Mouse (Mus musculus) cerebellum, adult 2 months (tissue): ENCODE data around the gene Rhox1. TPM values are rescaled to one million over a fixed set of nuclear protein-coding genes. Genes with fewer than 3 reads are reported as not detected.
"Not testable (repeated sequence)": the region's sequence is repeated elsewhere in the genome, so short reads cannot be mapped to it uniquely, and the experiment has no call there.

Experiments used
- DNase-seq, 2 experiments: peaks; one replicate each; pipeline ENCODE4 v3.0.0; 2021
- H3K27ac ChIP-seq: fragments of 200-500 bp; 2 replicates; pipeline ENCODE4 v1.5.1; 2012; ENCODE audit warnings: low read length, control low read depth, inconsistent platforms; ENCODE audit not compliant: insufficient read depth
- H3K27me3 ChIP-seq: fragments of 200-500 bp; 2 replicates; pipeline ENCODE4 v1.6.1; 2012; ENCODE audit warnings: inconsistent platforms, mild to moderate bottlenecking, low read length, moderate library complexity; ENCODE audit not compliant: control insufficient read depth, insufficient read depth
- H3K4me1 ChIP-seq: fragments of 200-500 bp; 2 replicates; pipeline ENCODE4 v1.6.1; 2011; ENCODE audit warnings: low read length; ENCODE audit not compliant: control insufficient read depth, insufficient read depth
- H3K4me3 ChIP-seq: fragments of 200-500 bp; replicated peaks from 2 replicates; pipeline ENCODE3; 2011; ENCODE audit warnings: mild to moderate bottlenecking, low read depth, low read length, control low read depth; ENCODE audit not compliant: insufficient read depth
- CTCF ChIP-seq: fragments of 200-500 bp; IDR thresholded peaks from 2 replicates; pipeline ENCODE4 v1.5.1; 2011; ENCODE audit warnings: low read depth, mild to moderate bottlenecking, control low read depth, low read length, moderate library complexity, borderline replicate concordance; ENCODE audit not compliant: insufficient read depth
- POLR2A ChIP-seq: fragments of 200-500 bp; IDR thresholded peaks from 2 replicates; pipeline ENCODE4 v1.6.1; 2011; ENCODE audit warnings: low read length, control low read depth, borderline replicate concordance; ENCODE audit not compliant: insufficient read depth
- WGBS: fragments of 180-500 bp; shearing (Covaris S2); methylation state at CpG from one replicate; pipeline ENCODE4 v1.1.7; 2018; 5-methylcytosine and 5-hydroxymethylcytosine counted together
- polyA plus RNA-seq: library from polyadenylated mRNA; depleted of rRNA; stranded (reverse); fragments of >200 nt; gene quantifications from 2 replicates; pipeline ENCODE4 v1.2.3, GENCODE M21; 2012; rRNA removed

Gene Rhox1
- polyA plus RNA-seq = not detected in 2 replicates

GRCm38 (mm10) chrX:37222158-37222557 lies at the start of gene Rhox1:
TSS of gene Rhox1 (minus strand) at chrX:37222258.
- H3K4me3 ChIP-seq, H3K27me3 ChIP-seq, H3K4me1 ChIP-seq, DNase-seq, H3K27ac ChIP-seq: not testable (repeated sequence)
- 58% methylated on average over 1 of the region's 1 CpGs for WGBS

- not testable (repeated sequence) for H3K4me3 ChIP-seq, H3K4me1 ChIP-seq, H3K27ac ChIP-seq, DNase-seq, H3K27me3 ChIP-seq
- WGBS = 92% methylated on average over 10 of the region's 19 CpGs
Measured at GRCm38 (mm10) chrX:37265038-37265437, 43.0 kb upstream of the Rhox1 start, which contains the start of gene Rhox4a. TSS of gene Rhox4a (plus strand) at chrX:37265338.

GRCm38 (mm10) chrX:37249619-37250018 lies 27.6 kb upstream of the Rhox1 start, which contains the start of gene Rhox3a:
TSS of gene Rhox3a (plus strand) at chrX:37249919.
- not testable (repeated sequence) for DNase-seq, H3K4me1 ChIP-seq
- 100% methylated on average over 1 of the region's 3 CpGs for WGBS

GRCm38 (mm10) chrX:37244676-37245075 lies 22.6 kb upstream of the Rhox1 start, which contains the start of gene Rhox2a:
TSS of gene Rhox2a (plus strand) at chrX:37244976.
- not testable (repeated sequence) for DNase-seq, H3K27me3 ChIP-seq, H3K4me1 ChIP-seq, H3K4me3 ChIP-seq, H3K27ac ChIP-seq
- no CpG with 5 or more reads among the region's 9 CpGs for WGBS

More at GRCm38 (mm10) chrX:37249619-37250018, 27.6 kb upstream of the Rhox1 start, which contains the start of gene Rhox3a:
- H3K27me3 ChIP-seq, H3K4me3 ChIP-seq, H3K27ac ChIP-seq: not testable (repeated sequence)

DNA sequence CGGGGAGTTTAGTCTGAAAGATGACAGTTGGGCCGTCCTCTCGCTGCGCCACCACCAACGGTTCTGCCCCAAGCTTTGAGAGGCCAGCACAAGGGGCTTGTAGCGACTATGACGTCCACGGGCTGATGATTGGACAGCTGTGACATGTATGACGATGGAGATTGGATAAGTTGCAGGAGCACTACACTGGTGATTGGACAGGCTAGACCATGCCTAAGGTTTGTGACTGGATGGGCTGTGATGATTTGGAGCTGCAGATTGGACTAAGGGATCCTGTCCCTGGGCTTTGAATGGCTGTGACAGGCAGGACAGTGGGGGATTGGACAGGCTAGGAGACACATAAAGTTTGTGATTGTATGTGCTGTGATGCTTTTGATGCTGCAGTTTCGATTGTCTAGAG lies 11.1 kb downstream of the Rhox1 start, which contains the start of gene Gm9:
Gene Gm9 (minus strand): TSS at position 101 of the 400 bp plus-strand sequence.
- Histone ChIP-seq H3K27me3 (no peaks in the 10 kb centered on the region), H3K27ac (no peak within 1 kb of the TSS), H3K4me1 (no peaks in the 10 kb centered on the region), H3K4me3 (no peak within 1 kb of the TSS)
- DNase-seq = no peak
- no peak for TF ChIP-seq CTCF
- TF ChIP-seq POLR2A = no peak
- 85% methylated on average over 10 of the region's 10 CpGs for WGBS

GRCm38 (mm10) chrX:37198676-37199075 lies 23.4 kb downstream of the Rhox1 start:
- no peak for DNase-seq
- no peak for TF ChIP-seq CTCF
- no peak for TF ChIP-seq POLR2A
- H3K27ac ChIP-seq = no peak overlapping the region
- no peak overlapping the region for H3K4me3 ChIP-seq
- 62% methylated on average over 8 of the region's 8 CpGs for WGBS
- no peaks in the 10 kb centered on the region for H3K27me3 ChIP-seq
- no peaks in the 10 kb centered on the region for H3K4me1 ChIP-seq

GRCm38 (mm10) chrX:37191744-37192379 lies 30.2 kb downstream of the Rhox1 start:
- DNase-seq = peak in 1 of 2 experiments; percentile 20
- Histone ChIP-seq H3K4me3 (peak overlapping the region; percentile 92), H3K27me3 (no peaks in the 10 kb centered on the region), H3K27ac (0 out of 2 replicates have a peak overlapping the region, but pooled peaks have one; percentile 44), H3K4me1 (no peaks in the 10 kb centered on the region)
- TF ChIP-seq CTCF (no peak), POLR2A (no peak)
- WGBS = 10% methylated on average over 28 of the region's 28 CpGs

DNA sequence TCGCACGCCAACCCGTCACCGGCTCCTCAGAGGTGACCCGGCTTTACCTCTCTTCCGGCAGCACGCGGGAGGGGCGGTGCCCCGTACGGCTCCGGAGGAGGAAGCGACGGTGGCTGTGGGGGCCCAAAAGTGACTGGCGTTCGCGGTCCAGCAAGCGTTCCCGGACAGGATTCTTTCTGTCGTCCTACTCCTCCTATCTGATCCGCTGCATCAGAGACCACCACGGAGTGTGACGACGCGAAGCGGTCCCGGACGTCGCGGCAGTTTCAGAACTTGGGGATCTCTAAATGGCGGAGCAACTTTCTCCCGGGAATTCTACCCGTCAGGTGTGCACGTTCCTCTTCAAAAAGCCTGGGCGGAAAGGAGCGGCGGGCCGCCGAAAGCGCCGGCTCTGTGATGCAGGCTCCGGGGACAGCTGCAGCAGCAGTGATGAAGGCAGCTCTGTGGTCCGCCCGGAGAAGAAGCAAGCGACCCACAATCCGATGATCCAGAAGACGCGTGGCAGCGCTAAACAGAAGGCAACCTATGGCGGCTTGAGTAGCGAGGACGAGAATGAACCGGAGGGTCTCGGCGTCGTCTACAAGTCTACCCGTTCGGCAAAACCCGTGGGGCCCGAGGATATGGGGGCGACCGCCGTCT lies 30.8 kb downstream of the Rhox1 start, which contains the start of the genes Ndufa1 and Rnf113a1:
Gene Ndufa1 (minus strand): TSS at position 59 of the 639 bp plus-strand sequence.
Gene Rnf113a1 (plus strand): TSS at position 141 of the 639 bp plus-strand sequence.
- Histone ChIP-seq H3K27ac (peak within 1 kb of the TSS; percentile 44), H3K27me3 (no peaks in the 10 kb centered on the region), H3K4me3 (peak within 1 kb of the TSS; percentile 92), H3K4me1 (no peaks in the 10 kb centered on the region)
- peak; percentile 89 to 90 for DNase-seq
- TF ChIP-seq POLR2A = peak; percentile 47; the same call in 1 of the 2 replicates
- TF ChIP-seq CTCF = no peak
- 6% methylated on average over 63 of the region's 63 CpGs for WGBS
